Mouse (Mus musculus) ES-Bruce4 (cell line): ENCODE data around the gene Hmox1.

Source experiments
- CTCF ChIP-seq: IDR thresholded peaks from one replicate; pipeline ENCODE4 v1.8.1; 2011; ENCODE audit warnings: low read depth, low read length
- POLR2A ChIP-seq: IDR thresholded peaks from one replicate; pipeline ENCODE4 v1.8.1; 2011; ENCODE audit warnings: low read length; ENCODE audit not compliant: insufficient read depth

DNA sequence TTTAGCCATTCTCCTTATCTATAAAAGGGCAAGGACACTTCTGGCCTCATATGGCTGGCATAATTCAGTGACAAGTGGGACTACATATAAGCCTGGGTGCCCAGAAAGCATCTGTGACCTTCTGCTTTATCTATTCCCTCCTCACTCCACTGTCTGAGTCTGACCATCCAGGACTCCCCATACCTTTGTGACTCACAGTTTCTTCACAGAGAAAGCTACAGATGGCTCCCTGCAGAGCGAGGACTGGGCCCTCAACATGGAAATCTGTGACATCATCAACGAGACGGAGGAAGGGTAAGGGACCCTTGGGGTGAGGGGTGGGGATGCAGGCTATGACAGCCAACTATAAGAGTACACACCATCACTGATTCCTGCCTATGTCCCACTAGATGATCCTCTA lies 45.6 kb upstream of the Hmox1 start:
- TF ChIP-seq CTCF (no peak), POLR2A (no peak)
